Mouse (Mus musculus): ENCODE data around the gene Nudt22.

DNA sequence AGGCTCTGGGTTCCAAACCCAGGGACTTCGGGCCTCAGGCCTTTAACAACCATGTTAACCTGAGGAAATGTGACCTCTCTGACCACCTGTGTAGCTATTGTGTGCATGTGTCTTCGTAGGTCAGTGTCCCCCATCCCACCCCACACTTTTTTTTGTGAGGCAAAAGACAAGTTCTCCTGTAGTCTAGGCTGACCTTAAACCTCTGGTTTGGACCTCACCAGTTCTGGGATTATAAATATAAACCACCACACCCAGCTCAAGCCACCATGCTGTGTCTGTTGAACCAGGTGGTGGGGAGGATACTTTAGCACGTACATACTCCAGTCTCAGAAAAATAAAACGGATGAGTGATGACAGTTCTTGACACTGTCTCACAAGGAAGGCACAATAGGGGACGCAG, 46.0 kb downstream of the Nudt22 start:
- TF ChIP-seq CTCF (IDR thresholded peaks at IDR 0.05; ENCODE audit: insufficient read depth, low read depth, low read length) (no peak), POLR2A (IDR thresholded peaks at IDR 0.05; ENCODE audit: insufficient read depth, low read depth, low read length) (no peak)
